Mouse (Mus musculus) MEL (cell line): Measurements from ENCODE around the gene Olfr814. TPM values are rescaled to one million over a fixed set of nuclear protein-coding genes. Genes with fewer than 3 reads are reported as not detected.

Experiments used
- DNase-seq: peaks from one replicate; pipeline ENCODE4 v3.0.0; 2011; ENCODE audit warnings: low read depth, low spot score
- H3K27ac ChIP-seq: 2 replicates; pipeline ENCODE4 v1.5.1; 2012; ENCODE audit warnings: low read depth, mild to moderate bottlenecking, control low read depth, low read length, moderate library complexity; ENCODE audit not compliant: control insufficient read depth
- H3K27me3 ChIP-seq, 2 experiments: fragments of 150-350 bp in 1 of 2; sonication (generic) in 1 of 2; 2 replicates each; pipeline ENCODE4 v1.6.1; 2012; ENCODE audit warnings: low read length in 2 of 2, mild to moderate bottlenecking in 2 of 2, improper control_type of control experiment in 1 of 2, moderate library complexity in 1 of 2; ENCODE audit not compliant: insufficient read depth in 2 of 2, control insufficient read depth in 1 of 2
- H3K36me3 ChIP-seq, 2 experiments: 2 replicates each; pipeline ENCODE4 v1.6.1; 2012 to 2014; ENCODE audit warnings: low read length in 2 of 2, improper control_type of control experiment in 1 of 2, inconsistent platforms in 1 of 2, mild to moderate bottlenecking in 1 of 2; ENCODE audit not compliant: insufficient read depth in 2 of 2, control insufficient read depth in 1 of 2
- H3K4me1 ChIP-seq, 2 experiments: fragments of 150-350 bp in 1 of 2; sonication (generic) in 1 of 2; 2 replicates each; pipeline ENCODE4 v1.6.1; 2012; ENCODE audit warnings: low read length in 2 of 2, improper control_type of control experiment in 1 of 2, mild to moderate bottlenecking in 1 of 2; ENCODE audit not compliant: insufficient read depth in 2 of 2, control insufficient read depth in 1 of 2
- H3K4me3 ChIP-seq, 2 experiments: fragments of 150-350 bp in 1 of 2; sonication (generic) in 1 of 2; 2 replicates each; pipeline ENCODE4 v1.5.1; 2012; ENCODE audit warnings: low read depth in 2 of 2, low read length in 2 of 2, mild to moderate bottlenecking in 2 of 2, moderate library complexity in 2 of 2, control low read depth in 1 of 2, improper control_type of control experiment in 1 of 2; ENCODE audit not compliant: control insufficient read depth in 1 of 2, insufficient read depth in 1 of 2
- H3K79me2 ChIP-seq: 2 replicates; pipeline ENCODE4 v1.6.1; 2012; ENCODE audit warnings: mild to moderate bottlenecking, low read length, moderate library complexity; ENCODE audit not compliant: control insufficient read depth, poor library complexity, insufficient read depth
- H3K9ac ChIP-seq: 2 replicates; pipeline ENCODE4 v1.6.1; 2012; ENCODE audit warnings: low read depth, mild to moderate bottlenecking, control low read depth, low read length, moderate library complexity; ENCODE audit not compliant: control insufficient read depth, poor library complexity, severe bottlenecking
- H3K9me3 ChIP-seq: fragments of 150-350 bp; sonication (generic); replicated peaks from 2 replicates; pipeline ENCODE4 v1.6.1; 2012; ENCODE audit warnings: mild to moderate bottlenecking, low read length, improper control_type of control experiment, moderate library complexity; ENCODE audit not compliant: insufficient read depth
- ETS1 ChIP-seq: IDR thresholded peaks from 2 replicates; pipeline ENCODE4 v1.6.1; 2012; ENCODE audit warnings: low read depth, mild to moderate bottlenecking, inconsistent platforms, low read length, improper control_type of control experiment, moderate library complexity
- GABPA ChIP-seq: IDR thresholded peaks from 2 replicates; pipeline ENCODE4 v1.6.1; 2012; ENCODE audit warnings: low read depth, mild to moderate bottlenecking, inconsistent platforms, low read length, improper control_type of control experiment, moderate library complexity
- HCFC1 ChIP-seq: IDR thresholded peaks from 2 replicates; pipeline ENCODE4 v1.6.1; 2012; ENCODE audit warnings: low read depth, mild to moderate bottlenecking, inconsistent platforms, low read length, improper control_type of control experiment, moderate library complexity
- JUND ChIP-seq: IDR thresholded peaks from 2 replicates; pipeline ENCODE4 v1.6.1; 2011; ENCODE audit warnings: low read depth, mild to moderate bottlenecking, improper control_type of control experiment, low read length
- MEF2A ChIP-seq: IDR thresholded peaks from 2 replicates; pipeline ENCODE4 v1.6.1; 2014; ENCODE audit warnings: low read depth, mild to moderate bottlenecking, inconsistent platforms, low read length, improper control_type of control experiment; ENCODE audit not compliant: poor library complexity, insufficient replicate concordance, severe bottlenecking; ENCODE audit errors: extremely low read depth
- MYB ChIP-seq: IDR thresholded peaks from 2 replicates; pipeline ENCODE4 v1.6.1; 2011; ENCODE audit warnings: mild to moderate bottlenecking, low read depth, low read length, improper control_type of control experiment
- POLR2AphosphoS2 ChIP-seq: IDR thresholded peaks from 2 replicates; pipeline ENCODE4 v1.6.1; 2011; ENCODE audit warnings: low read length, improper control_type of control experiment
- RCOR1 ChIP-seq: IDR thresholded peaks from 2 replicates; pipeline ENCODE4 v1.6.1; 2012; ENCODE audit warnings: low read depth, mild to moderate bottlenecking, inconsistent platforms, low read length, improper control_type of control experiment
- USF1 ChIP-seq: IDR thresholded peaks from 2 replicates; pipeline ENCODE4 v1.6.1; 2014; ENCODE audit warnings: low read depth, mild to moderate bottlenecking, inconsistent platforms, low read length, improper control_type of control experiment, moderate library complexity
- ZC3H11A ChIP-seq: IDR thresholded peaks from 2 replicates; pipeline ENCODE4 v1.6.1; 2012; ENCODE audit warnings: low read depth, mild to moderate bottlenecking, inconsistent platforms, low read length, improper control_type of control experiment
- polyA plus RNA-seq, 2 experiments: library from polyadenylated mRNA; stranded (reverse) in 1 of 2; unstranded in 1 of 2; fragments of >175 nt in 1 of 2; fragments of >200 nt in 1 of 2; gene quantifications; 2 replicates each; pipeline versions ENCODE4 v1.2.1 to v1.2.4; 2012; ENCODE audit warnings: low replicate concordance in 2 of 2, low read depth in 1 of 2; ENCODE audit not compliant: insufficient read length in 2 of 2, insufficient read depth in 1 of 2, missing spikeins in 1 of 2
- total RNA-seq: library from RNA; depleted of rRNA; stranded (reverse); fragments of 300-350 nt; gene quantifications from 2 replicates; pipeline ENCODE4 v1.2.3, GENCODE M21; 2012; rRNA removed

Olfr814 gene
- total and polyA plus RNA-seq, 3 experiments, result not detected

DNA sequence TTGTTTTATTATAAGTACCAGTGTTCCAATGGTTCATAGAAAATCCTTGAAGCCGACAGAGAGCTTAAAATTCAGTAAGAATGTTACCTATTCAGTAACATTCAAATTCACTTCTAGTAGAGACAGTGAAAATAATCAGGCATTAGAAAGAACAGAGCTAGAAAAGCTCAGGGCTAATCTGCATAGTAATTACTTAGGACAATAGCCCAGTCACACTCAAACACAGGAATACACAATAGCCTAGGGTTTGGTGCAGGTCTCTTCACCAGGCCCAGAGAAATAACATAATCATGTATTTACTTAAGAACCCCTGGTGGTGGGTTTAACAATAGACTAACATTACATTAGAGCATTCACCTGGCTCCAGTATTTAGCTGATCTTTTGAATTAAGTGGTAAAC lies 32.3 kb downstream of the Olfr814 start:
- no peaks in the 10 kb centered on the region for H3K79me2 ChIP-seq
- no peak for DNase-seq

DNA sequence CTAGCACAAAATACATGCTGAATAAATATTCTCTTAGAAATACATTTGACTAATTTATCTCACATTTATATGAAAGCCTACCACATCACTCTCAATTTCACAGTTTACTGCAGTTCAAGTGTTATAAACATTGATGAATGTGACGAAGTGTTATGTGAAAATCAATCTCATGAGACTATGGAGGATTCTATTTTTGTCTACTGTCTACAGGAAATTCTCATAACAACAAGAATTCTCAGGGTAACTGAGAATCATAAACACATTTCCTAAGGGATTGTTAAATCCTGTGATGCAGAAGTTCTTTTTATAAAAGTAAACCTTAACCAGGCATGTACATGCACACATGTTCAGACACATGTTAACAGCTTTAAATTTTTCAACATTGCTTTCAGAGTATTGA lies 33.7 kb downstream of the Olfr814 start, which contains the start of gene Olfr812:
Gene Olfr812 (minus strand): TSS at position 101 of the 400 bp plus-strand sequence.
- Histone ChIP-seq H3K79me2 (no peaks in the 10 kb centered on the region), H3K4me1 (no peaks in the 10 kb centered on the region), H3K36me3 (no peaks in the 10 kb centered on the region), H3K9ac (no peak within 1 kb of the TSS), H3K27ac (no peak within 1 kb of the TSS), H3K27me3 (no peaks in the 10 kb centered on the region), H3K4me3 (no peak within 1 kb of the TSS), H3K9me3 (no peaks in the 10 kb centered on the region)
- no peak for DNase-seq
- TF ChIP-seq MEF2A (no peak), JUND (no peak), GABPA (no peak), HCFC1 (no peak), USF1 (no peak), MYB (no peak)

More for the DNA sequence above, 32.3 kb downstream of the Olfr814 start:
- no peaks in the 10 kb centered on the region for H3K27me3 ChIP-seq
- no peak overlapping the region for H3K4me3 ChIP-seq
- TF ChIP-seq ZC3H11A, result no peak
- no peak for TF ChIP-seq POLR2AphosphoS2
- no peak for TF ChIP-seq GABPA
- no peak for TF ChIP-seq ETS1
- no peak for TF ChIP-seq RCOR1
- no peaks in the 10 kb centered on the region for H3K36me3 ChIP-seq
- no peaks in the 10 kb centered on the region for H3K4me1 ChIP-seq
- no peaks in the 10 kb centered on the region for H3K9me3 ChIP-seq
- no peak overlapping the region for H3K27ac ChIP-seq
- no peak overlapping the region for H3K9ac ChIP-seq

Other genes starting within 250 kb of the Olfr814 start
- gene Olfr799, start 242.4 kb downstream of the Olfr814 start, total RNA-seq, result not detected in 2 replicates
- gene Olfr799, start 242.4 kb downstream of the Olfr814 start, polyA plus RNA-seq, result not detected
- gene Olfr800, start 222.2 kb downstream of the Olfr814 start, total RNA-seq, result not detected in 2 replicates
- not detected for gene Olfr800, start 222.2 kb downstream of the Olfr814 start, polyA plus RNA-seq
- gene Olfr801, start 206.0 kb downstream of the Olfr814 start, total RNA-seq, result not detected in 2 replicates
- not detected for gene Olfr801, start 206.0 kb downstream of the Olfr814 start, polyA plus RNA-seq
- gene Olfr802, start 191.7 kb downstream of the Olfr814 start, total RNA-seq, result not detected in 2 replicates
- gene Olfr802, start 191.7 kb downstream of the Olfr814 start, polyA plus RNA-seq, result not detected
- gene Olfr803, start 185.6 kb downstream of the Olfr814 start, total RNA-seq, result not detected in 2 replicates
- gene Olfr803, start 185.6 kb downstream of the Olfr814 start, polyA plus RNA-seq, result under 1 TPM in 1 of 2 experiments, not detected in 1; 0.03 TPM
- not detected in 2 replicates for gene Olfr804, start 176.6 kb downstream of the Olfr814 start, total RNA-seq
- gene Olfr804, start 176.6 kb downstream of the Olfr814 start, polyA plus RNA-seq, result not detected
- gene Olfr805, start 150.5 kb downstream of the Olfr814 start, total RNA-seq, result not detected in 2 replicates
- gene Olfr805, start 150.5 kb downstream of the Olfr814 start, polyA plus RNA-seq, result not detected
- not detected in 2 replicates for gene Olfr806, start 137.9 kb downstream of the Olfr814 start, total RNA-seq
- gene Olfr806, start 137.9 kb downstream of the Olfr814 start, polyA plus RNA-seq, result not detected
- gene Olfr807, start 122.1 kb downstream of the Olfr814 start, total RNA-seq, result not detected in 2 replicates
- not detected for gene Olfr807, start 122.1 kb downstream of the Olfr814 start, polyA plus RNA-seq
- not detected in 2 replicates for gene Olfr808, start 114.4 kb downstream of the Olfr814 start, total RNA-seq
- not detected for gene Olfr808, start 114.4 kb downstream of the Olfr814 start, polyA plus RNA-seq
- not detected in 2 replicates for gene Olfr809, start 105.2 kb downstream of the Olfr814 start, total RNA-seq
- not detected for gene Olfr809, start 105.2 kb downstream of the Olfr814 start, polyA plus RNA-seq
- not detected in 2 replicates for gene Olfr810, start 84.9 kb downstream of the Olfr814 start, total RNA-seq
- not detected for gene Olfr810, start 84.9 kb downstream of the Olfr814 start, polyA plus RNA-seq
- not detected in 2 replicates for gene Olfr811, start 75.5 kb downstream of the Olfr814 start, total RNA-seq
- gene Olfr811, start 75.5 kb downstream of the Olfr814 start, polyA plus RNA-seq, result not detected
- not detected in 2 replicates for gene Olfr812, start 33.8 kb downstream of the Olfr814 start, total RNA-seq
- gene Olfr812, start 33.8 kb downstream of the Olfr814 start, polyA plus RNA-seq, result not detected
- gene Olfr813, start 24.5 kb downstream of the Olfr814 start, total RNA-seq, result not detected in 2 replicates
- not detected for gene Olfr813, start 24.5 kb downstream of the Olfr814 start, polyA plus RNA-seq
- not detected in 2 replicates for gene Olfr815, start 26.0 kb upstream of the Olfr814 start, total RNA-seq
- not detected for gene Olfr815, start 26.0 kb upstream of the Olfr814 start, polyA plus RNA-seq
- gene Olfr816, start 35.7 kb upstream of the Olfr814 start, total RNA-seq, result not detected in 2 replicates
- not detected for gene Olfr816, start 35.7 kb upstream of the Olfr814 start, polyA plus RNA-seq
- not detected in 2 replicates for gene Olfr818, start 69.2 kb upstream of the Olfr814 start, total RNA-seq
- not detected for gene Olfr818, start 69.2 kb upstream of the Olfr814 start, polyA plus RNA-seq
- gene Olfr819, start 87.4 kb upstream of the Olfr814 start, total RNA-seq, result not detected in 2 replicates
- gene Olfr819, start 87.4 kb upstream of the Olfr814 start, polyA plus RNA-seq, result not detected
- gene Olfr247, start 96.3 kb upstream of the Olfr814 start, total RNA-seq, result not detected in 2 replicates
- not detected for gene Olfr247, start 96.3 kb upstream of the Olfr814 start, polyA plus RNA-seq
- not detected in 2 replicates for gene Gm10310, start 105.2 kb upstream of the Olfr814 start, total RNA-seq
- not detected for gene Gm10310, start 105.2 kb upstream of the Olfr814 start, polyA plus RNA-seq
- not detected in 2 replicates for gene Olfr820, start 132.8 kb upstream of the Olfr814 start, total RNA-seq
- not detected for gene Olfr820, start 132.8 kb upstream of the Olfr814 start, polyA plus RNA-seq
- gene Olfr821, start 150.5 kb upstream of the Olfr814 start, total RNA-seq, result not detected in 2 replicates
- not detected for gene Olfr821, start 150.5 kb upstream of the Olfr814 start, polyA plus RNA-seq
- gene Olfr822, start 191.4 kb upstream of the Olfr814 start, total RNA-seq, result not detected in 2 replicates
- gene Olfr822, start 191.4 kb upstream of the Olfr814 start, polyA plus RNA-seq, result not detected
- not detected in 2 replicates for gene Olfr823, start 235.5 kb upstream of the Olfr814 start, total RNA-seq
- not detected for gene Olfr823, start 235.5 kb upstream of the Olfr814 start, polyA plus RNA-seq